Mouse (Mus musculus) midbrain, embryonic 13.5 days (tissue): ENCODE data around the gene Sox15. TPM values are rescaled to one million over a fixed set of nuclear protein-coding genes. Genes with fewer than 3 reads are reported as not detected.
"Not testable (repeated sequence)": the region's sequence is repeated elsewhere in the genome, so short reads cannot be mapped to it uniquely, and the experiment has no call there.

Experiments used
- ATAC-seq: fragments of 200-750 bp; cut with Nextera tagmentation; 2 replicates; pipeline ENCODE4 v1.8.0; 2017; ENCODE audit warnings: mild to moderate bottlenecking, moderate TSS enrichment, moderate library complexity
- H3K27ac ChIP-seq: fragments of 300-500 bp; sonication (generic); 2 replicates; pipeline ENCODE4 v1.5.1; 2015; ENCODE audit warnings: inconsistent platforms, mild to moderate bottlenecking, moderate library complexity
- H3K27me3 ChIP-seq: fragments of 300-500 bp; sonication (generic); 2 replicates; pipeline ENCODE4 v1.6.1; 2015; ENCODE audit warnings: mild to moderate bottlenecking, inconsistent platforms
- H3K36me3 ChIP-seq: fragments of 300-500 bp; sonication (generic); 2 replicates; pipeline ENCODE4 v1.6.1; 2015; ENCODE audit warnings: mild to moderate bottlenecking, inconsistent platforms
- H3K4me1 ChIP-seq: fragments of 300-500 bp; sonication (generic); replicated peaks from 2 replicates; pipeline ENCODE4 v1.6.1; 2015; ENCODE audit warnings: inconsistent platforms
- H3K4me2 ChIP-seq: fragments of 300-500 bp; sonication (generic); replicated peaks from 2 replicates; pipeline ENCODE4 v1.6.1; 2015; ENCODE audit warnings: moderate library complexity, mild to moderate bottlenecking, inconsistent platforms
- H3K4me3 ChIP-seq: fragments of 300-500 bp; sonication (generic); replicated peaks from 2 replicates; pipeline ENCODE4 v1.5.1; 2015; ENCODE audit warnings: mild to moderate bottlenecking, inconsistent platforms
- H3K9ac ChIP-seq: fragments of 300-500 bp; sonication (generic); replicated peaks from 2 replicates; pipeline ENCODE4 v1.6.1; 2015; ENCODE audit warnings: mild to moderate bottlenecking, inconsistent platforms
- H3K9me3 ChIP-seq: fragments of 300-500 bp; sonication (generic); 2 replicates; pipeline ENCODE4 v1.6.1; 2016; ENCODE audit warnings: mild to moderate bottlenecking, inconsistent platforms
- whole genome bisulfite sequencing: fragments of 180-500 bp; shearing (Covaris S2); methylation state at CpG from one replicate; pipeline ENCODE4 v1.1.7; 2015; 5-methylcytosine and 5-hydroxymethylcytosine counted together
- polyA plus RNA-seq: library from polyadenylated mRNA; unstranded; fragments of >200 nt; fragmentation: Nextera tagmentation; extraction: Ambion mirVana; gene quantifications from 2 replicates; pipeline ENCODE4 v1.2.1, GENCODE M21; 2015

The Sox15 gene
- polyA plus RNA-seq: 0.31 TPM in 1 of 2 replicates, not detected in the other

DNA sequence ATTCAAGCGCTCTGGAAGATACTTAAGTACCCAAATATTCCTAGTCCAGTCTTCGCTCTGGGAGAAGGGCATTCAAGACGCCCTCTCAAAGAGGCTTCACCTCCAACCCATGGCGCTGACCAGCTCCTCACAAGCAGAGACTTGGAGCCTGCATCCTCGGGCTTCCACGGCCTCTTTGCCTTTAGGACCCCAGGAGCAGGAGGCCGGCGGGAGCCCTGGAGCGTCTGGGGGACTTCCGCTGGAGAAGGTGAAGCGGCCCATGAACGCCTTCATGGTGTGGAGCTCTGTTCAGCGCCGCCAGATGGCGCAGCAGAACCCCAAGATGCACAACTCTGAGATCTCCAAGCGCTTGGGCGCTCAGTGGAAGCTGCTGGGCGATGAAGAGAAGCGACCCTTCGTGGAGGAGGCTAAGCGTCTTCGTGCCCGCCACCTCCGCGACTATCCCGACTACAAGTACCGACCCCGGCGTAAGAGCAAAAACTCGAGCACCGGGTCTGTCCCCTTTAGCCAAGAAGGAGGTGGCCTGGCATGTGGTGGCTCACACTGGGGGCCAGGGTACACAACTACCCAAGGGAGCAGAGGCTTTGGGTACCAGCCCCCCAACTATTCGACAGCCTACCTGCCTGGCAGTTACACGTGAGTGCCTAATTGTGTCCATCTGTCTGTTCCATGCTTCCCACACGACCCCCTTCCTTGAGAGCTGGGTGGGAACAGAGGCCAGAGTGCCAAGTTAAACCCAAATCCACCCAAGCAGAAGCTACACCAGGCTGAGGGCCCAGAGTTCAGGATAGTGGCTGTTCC is at the start of gene Sox15:
TSS of gene Sox15 (plus strand) at position 51 of the 801 bp plus-strand sequence.
- whole genome bisulfite sequencing: 24% methylated on average over 34 of the region's 34 CpGs
- peak; percentile 82 for ATAC-seq
- Histone ChIP-seq H3K9me3 (no peaks in the 10 kb centered on the region), H3K4me2 (0 out of 2 replicates have a peak within 1 kb of the TSS, but pooled peaks have one; percentile 11), H3K9ac (peak within 1 kb of the TSS; percentile 44), H3K4me1 (peaks cover 25% of the 10 kb centered on the region), H3K36me3 (peaks cover 77% of the 10 kb centered on the region), H3K27me3 (no peaks in the 10 kb centered on the region), H3K4me3 (no peak within 1 kb of the TSS), H3K27ac (peak within 1 kb of the TSS; percentile 30)

DNA sequence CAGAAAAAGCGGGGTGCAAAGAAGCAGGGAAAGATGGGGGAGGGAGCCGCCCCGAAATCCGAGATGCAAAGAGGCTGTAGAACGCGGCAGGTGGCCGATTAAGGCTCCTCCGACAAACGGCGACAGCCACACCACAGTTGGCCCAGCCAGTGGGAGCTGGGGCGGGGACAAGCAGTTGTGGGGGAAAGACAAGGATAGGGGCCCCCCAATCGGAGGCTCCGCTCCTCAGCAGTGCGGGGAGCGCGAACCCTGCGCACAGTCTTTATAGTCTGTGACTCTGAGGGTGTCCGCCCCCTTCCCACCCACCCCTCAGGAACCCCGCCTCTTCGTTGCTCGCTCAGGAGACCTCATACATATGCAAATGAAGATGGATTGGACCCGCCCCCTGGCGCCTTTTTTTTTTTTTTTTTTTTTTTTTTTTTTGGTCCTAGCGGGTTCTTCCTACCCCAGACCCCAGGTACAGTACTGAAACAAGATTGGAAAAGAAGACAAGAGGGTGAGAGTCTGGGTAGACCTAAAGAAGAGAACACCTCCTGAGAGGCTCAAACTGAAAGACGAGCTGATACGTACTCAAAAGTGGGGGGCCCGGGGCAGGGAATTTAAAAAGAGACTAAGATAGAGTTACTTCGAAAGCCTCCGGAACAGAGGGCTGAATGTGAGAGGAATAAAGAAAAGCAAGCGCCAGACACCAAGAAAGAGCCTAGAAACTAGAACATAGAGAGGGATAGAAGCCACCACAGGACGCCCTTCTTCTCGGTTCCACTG is 49.2 kb upstream of the Sox15 start, which contains the start of gene Atp1b2:
TSS of gene Atp1b2 (minus strand) at position 217 of the 765 bp plus-strand sequence.
- Histone ChIP-seq H3K36me3 (peaks cover 14% of the 10 kb centered on the region), H3K9ac (peak within 1 kb of the TSS; percentile 86), H3K27ac (peak within 1 kb of the TSS; percentile 64), H3K4me2 (peak within 1 kb of the TSS; percentile 92), H3K4me3 (peak within 1 kb of the TSS; percentile 62), H3K9me3 (no peaks in the 10 kb centered on the region), H3K4me1 (peaks cover 24% of the 10 kb centered on the region), H3K27me3 (peaks cover 10% of the 10 kb centered on the region; the same call in 1 of the 2 replicates)
- ATAC-seq: peak; percentile 92
- WGBS: 3% methylated on average over 32 of the region's 32 CpGs

DNA sequence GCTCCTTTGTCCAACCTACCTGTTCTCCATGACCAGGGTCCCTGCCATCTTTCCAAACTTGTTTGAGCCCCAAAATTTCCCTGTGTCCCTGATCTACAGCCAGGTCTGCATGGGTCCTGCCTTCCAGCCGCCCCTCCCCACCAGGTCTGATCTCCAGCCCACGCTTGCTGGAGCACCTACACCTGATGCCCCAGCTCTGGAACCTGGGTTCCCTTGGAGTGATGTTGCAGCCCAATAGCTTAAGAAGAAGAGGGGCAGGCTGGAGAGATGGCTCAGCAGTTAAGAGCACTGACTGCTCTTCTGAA is 48.7 kb upstream of the Sox15 start:
- ATAC-seq: no peak
- peak overlapping the region; percentile 62 for H3K4me3 ChIP-seq
- peaks cover 23% of the 10 kb centered on the region for H3K4me1 ChIP-seq
- H3K27me3 ChIP-seq: peaks cover 10% of the 10 kb centered on the region; the same call in 1 of the 2 replicates
- no peak overlapping the region for H3K9ac ChIP-seq
- H3K27ac ChIP-seq: peak overlapping the region; percentile 44; the same call in 1 of the 2 replicates
- peaks cover 10% of the 10 kb centered on the region for H3K36me3 ChIP-seq
- H3K4me2 ChIP-seq: peak overlapping the region; percentile 92
- no peaks in the 10 kb centered on the region for H3K9me3 ChIP-seq
- WGBS: 50% methylated on average over 2 of the region's 2 CpGs

DNA sequence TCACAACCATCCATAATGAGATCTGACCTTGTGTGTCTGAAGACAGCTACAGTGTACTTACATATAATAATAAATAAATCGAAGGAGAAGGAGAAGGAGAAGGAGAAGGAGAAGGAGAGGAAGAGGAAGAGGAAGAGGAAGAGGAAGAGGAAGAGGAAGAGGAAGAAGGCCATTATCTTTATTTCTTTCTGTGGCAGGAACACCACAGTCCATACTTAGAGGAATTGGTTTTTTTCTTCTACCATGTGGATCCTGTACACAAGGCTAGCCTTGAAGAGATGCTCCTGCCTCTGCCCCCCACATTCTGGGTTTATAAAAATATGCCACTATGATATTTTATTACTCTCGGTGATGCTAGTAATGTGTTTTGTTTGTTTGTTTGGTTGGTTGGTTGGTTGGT is 48.3 kb upstream of the Sox15 start:
- Histone ChIP-seq H3K9me3 (no peaks in the 10 kb centered on the region), H3K4me1 (peaks cover 23% of the 10 kb centered on the region), H3K4me2 (no peak overlapping the region), H3K27ac (no peak overlapping the region), H3K4me3 (no peak overlapping the region), H3K36me3 (peaks cover 6% of the 10 kb centered on the region), H3K9ac (no peak overlapping the region), H3K27me3 (peaks cover 10% of the 10 kb centered on the region; the same call in 1 of the 2 replicates)
- ATAC-seq: no peak
- WGBS: 84% methylated on average over 2 of the region's 2 CpGs

DNA sequence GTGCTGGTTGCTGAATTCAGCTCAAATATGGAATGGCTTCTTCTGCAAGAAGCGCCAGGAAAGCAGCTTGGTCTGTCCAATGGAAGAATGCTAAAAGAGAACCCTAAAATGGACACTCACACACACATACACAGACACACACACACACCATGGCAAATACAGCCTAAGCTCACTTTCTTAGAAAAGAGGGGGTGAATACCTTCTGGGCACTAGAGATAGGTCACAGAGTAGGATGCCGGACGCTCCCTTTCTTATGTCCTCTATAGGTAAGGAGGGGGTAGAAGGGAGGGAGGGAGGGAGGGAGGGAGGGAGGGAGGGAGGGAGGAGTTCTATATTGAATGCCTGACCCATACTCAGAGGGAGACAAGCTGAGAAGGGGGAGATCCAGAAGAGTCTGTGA is 46.6 kb upstream of the Sox15 start:
- Histone ChIP-seq H3K9me3 (no peaks in the 10 kb centered on the region), H3K9ac (no peak overlapping the region), H3K36me3 (no peaks in the 10 kb centered on the region), H3K4me1 (peaks cover 21% of the 10 kb centered on the region), H3K27me3 (peaks cover 3% of the 10 kb centered on the region; the same call in 1 of the 2 replicates), H3K27ac (no peak overlapping the region), H3K4me2 (no peak overlapping the region), H3K4me3 (no peak overlapping the region)
- no peak for ATAC-seq
- WGBS: 83% methylated on average over 3 of the region's 3 CpGs

DNA sequence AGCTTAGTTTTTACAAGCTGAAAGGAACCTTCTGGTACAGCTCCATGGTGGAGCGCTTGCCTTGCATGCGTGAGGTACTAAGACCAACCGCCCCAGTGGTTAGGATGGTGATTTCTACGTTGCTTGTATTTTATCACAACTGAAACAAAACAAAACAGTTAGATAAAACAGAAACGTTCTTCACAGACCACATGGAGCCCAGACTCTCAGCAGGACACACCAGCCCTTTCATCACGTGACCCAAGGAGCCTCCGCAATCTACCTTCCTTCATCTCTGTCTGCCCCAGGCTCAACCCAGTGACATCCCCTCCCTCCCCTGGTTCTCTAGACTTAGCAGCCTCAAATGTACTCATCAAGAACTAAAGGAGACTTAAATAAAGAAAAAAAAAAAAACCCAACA is 45.7 kb upstream of the Sox15 start:
- WGBS: 67% methylated on average over 7 of the region's 7 CpGs
- Histone ChIP-seq H3K4me3 (no peak overlapping the region), H3K4me2 (no peak overlapping the region), H3K9me3 (no peaks in the 10 kb centered on the region), H3K27me3 (no peaks in the 10 kb centered on the region), H3K27ac (no peak overlapping the region), H3K36me3 (no peaks in the 10 kb centered on the region), H3K9ac (no peak overlapping the region), H3K4me1 (peaks cover 17% of the 10 kb centered on the region)
- no peak for ATAC-seq

DNA sequence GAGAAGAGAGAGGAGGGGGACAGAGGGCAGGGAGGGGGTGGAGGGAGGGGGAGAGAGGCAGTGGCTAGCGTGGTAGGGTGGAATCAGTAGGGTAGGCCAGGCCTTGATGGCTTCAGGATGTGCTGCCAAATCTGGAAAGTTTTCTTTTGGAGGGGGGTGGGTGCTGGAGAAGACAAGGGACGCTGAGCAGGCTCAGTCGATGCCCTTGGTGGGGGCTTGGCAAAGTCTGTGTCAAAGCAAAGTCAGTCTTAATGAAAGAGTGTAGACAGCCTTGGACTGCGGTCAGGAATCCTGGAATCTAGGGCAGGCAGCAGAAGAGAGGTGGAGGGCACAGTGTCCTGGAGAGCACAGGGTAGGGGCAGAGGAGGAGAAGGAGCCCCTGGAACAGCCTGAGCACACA is 44.2 kb upstream of the Sox15 start:
- peaks cover 11% of the 10 kb centered on the region for H3K4me1 ChIP-seq
- no peak overlapping the region for H3K9ac ChIP-seq
- H3K4me3 ChIP-seq: no peak overlapping the region
- H3K36me3 ChIP-seq: no peaks in the 10 kb centered on the region
- no peak for ATAC-seq
- H3K27me3 ChIP-seq: no peaks in the 10 kb centered on the region
- no peaks in the 10 kb centered on the region for H3K9me3 ChIP-seq
- H3K27ac ChIP-seq: no peak overlapping the region
- WGBS: 62% methylated on average over 4 of the region's 4 CpGs
- H3K4me2 ChIP-seq: no peak overlapping the region

GRCm38 (mm10) chr11:69613553-69614256 is 41.4 kb upstream of the Sox15 start:
- Histone ChIP-seq H3K9me3 (no peaks in the 10 kb centered on the region), H3K4me1 (peaks cover 6% of the 10 kb centered on the region), H3K4me3 (no peak overlapping the region), H3K4me2 (peak overlapping the region; percentile 13; the same call in 1 of the 2 replicates), H3K27me3 (no peaks in the 10 kb centered on the region), H3K27ac (no peak overlapping the region), H3K9ac (peak overlapping the region; percentile 28; the same call in 1 of the 2 replicates), H3K36me3 (no peaks in the 10 kb centered on the region)
- WGBS: 8% methylated on average over 19 of the region's 19 CpGs
- peak; percentile 55; the same call in 1 of the 2 replicates for ATAC-seq

DNA sequence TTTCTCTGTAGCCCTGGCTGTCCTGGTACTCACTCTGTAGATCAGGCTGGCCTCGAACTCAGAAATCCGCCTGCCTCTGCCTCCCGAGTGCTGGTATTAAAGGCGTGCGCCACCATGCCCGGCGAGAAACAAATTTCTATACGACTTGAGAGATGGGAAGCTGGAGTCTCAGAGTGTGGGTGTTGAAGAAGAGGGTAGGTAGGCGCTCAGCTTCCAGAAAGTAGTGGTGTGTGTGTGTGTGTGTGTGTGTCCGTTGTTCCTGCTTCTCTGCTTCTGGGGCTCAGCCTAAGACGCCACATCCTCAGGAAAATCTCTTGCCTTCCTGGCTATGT is 40.9 kb upstream of the Sox15 start:
- H3K36me3 ChIP-seq, ATAC-seq, H3K4me2 ChIP-seq, H3K9me3 ChIP-seq, H3K4me1 ChIP-seq, H3K9ac ChIP-seq, H3K4me3 ChIP-seq, H3K27ac ChIP-seq, H3K27me3 ChIP-seq: not testable (repeated sequence)
- 56% methylated on average over 11 of the region's 11 CpGs for WGBS

- Histone ChIP-seq H3K4me3 (no peak overlapping the region), H3K4me1 (peaks cover 10% of the 10 kb centered on the region), H3K36me3 (no peaks in the 10 kb centered on the region), H3K9ac (peak overlapping the region; percentile 3), H3K9me3 (no peaks in the 10 kb centered on the region), H3K4me2 (no peak overlapping the region), H3K27me3 (no peaks in the 10 kb centered on the region), H3K27ac (no peak overlapping the region)
- 50% methylated on average over 10 of the region's 10 CpGs for WGBS
- no peak for ATAC-seq
These were observed 38.3 kb upstream of the Sox15 start for GRCm38 (mm10) chr11:69616781-69617180.

DNA sequence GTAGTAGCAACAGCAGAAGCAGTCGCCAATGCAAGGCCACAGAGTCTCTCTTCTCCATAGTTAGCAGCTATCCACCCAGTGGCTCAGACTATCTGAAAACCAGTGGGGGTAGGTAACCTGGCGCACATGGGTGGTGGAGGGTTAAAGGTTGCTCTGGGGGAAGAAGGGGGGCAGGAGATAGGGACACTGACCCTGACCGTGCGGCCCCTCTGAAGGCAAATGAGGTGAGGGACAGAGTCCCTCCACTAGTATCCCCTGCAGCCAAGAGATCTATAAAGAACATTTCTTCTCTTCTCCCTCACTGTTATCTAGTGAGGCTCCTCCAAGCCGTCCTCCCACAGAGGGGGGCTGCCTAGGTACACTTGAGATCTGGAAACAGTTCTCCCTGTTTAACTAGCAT is 37.3 kb upstream of the Sox15 start, which contains the start of gene Shbg:
TSS of gene Shbg (minus strand) at position 101 of the 400 bp plus-strand sequence.
- ATAC-seq: no peak
- no peaks in the 10 kb centered on the region for H3K9me3 ChIP-seq
- WGBS: 81% methylated on average over 5 of the region's 5 CpGs

More for the DNA sequence above, 37.3 kb upstream of the Sox15 start, which contains the start of gene Shbg:
- H3K27ac ChIP-seq: no peak within 1 kb of the TSS
- no peak within 1 kb of the TSS for H3K4me3 ChIP-seq
- H3K4me2 ChIP-seq: no peak within 1 kb of the TSS
- H3K9ac ChIP-seq: peak within 1 kb of the TSS; percentile 3
- H3K27me3 ChIP-seq: no peaks in the 10 kb centered on the region
- H3K36me3 ChIP-seq: no peaks in the 10 kb centered on the region
- H3K4me1 ChIP-seq: peaks cover 18% of the 10 kb centered on the region
